Mouse (Mus musculus) adrenal gland, postnatal 36 days (tissue): ENCODE results near the gene Sh3gl2. TPM values are rescaled to one million over a fixed set of nuclear protein-coding genes. Genes with fewer than 3 reads are reported as not detected.

Experiments used
- DNase-seq, 2 experiments: peaks; one replicate each; pipeline ENCODE4 v3.0.0; 2021; ENCODE audit warnings: mixed read lengths in 1 of 2
- long read RNA-seq, 2 experiments: library from polyadenylated mRNA; stranded (forward); transcript quantifications; one replicate each; pipeline ENCODE4 v2.0.0; 2021; ENCODE audit warnings: borderline sequencing depth in 2 of 2
- total RNA-seq, 2 experiments: library from RNA; stranded (reverse); gene quantifications; 2 replicates each; pipeline ENCODE4 v1.2.3; 2021

The Sh3gl2 gene
- total RNA-seq, result 10 to 100 TPM; 24.0 to 37.6 TPM
- long read RNA-seq, experiment 1, transcript Sh3gl2-201 (9 exons, 2,822 nt), result major isoform, 17 of 20 reads
- long read RNA-seq, experiment 1, partial matches to known transcripts, result 2 of 20 reads
- long read RNA-seq, experiment 1, other reads (novel, unspliced or antisense), result 1 of 20 reads
- long read RNA-seq, experiment 2, transcript Sh3gl2-201 (9 exons, 2,822 nt), result major isoform, 12 of 15 reads
- long read RNA-seq, experiment 2, partial matches to known transcripts, result 0 of 15 reads
- long read RNA-seq, experiment 2, other reads (novel, unspliced or antisense), result 3 of 15 reads

- DNase-seq, result peak; percentile 65 to 75
These were observed at the start of gene Sh3gl2 for GRCm38 (mm10) chr4:85205071-85205635. Gene Sh3gl2 (plus strand): TSS chr4:85205126.

GRCm38 (mm10) chr4:85161156-85161555 lies 43.8 kb upstream of the Sh3gl2 start:
- DNase-seq, result no peak

- peak; percentile 61 to 71 for DNase-seq
These were observed 42.2 kb upstream of the Sh3gl2 start for GRCm38 (mm10) chr4:85162468-85163312.

GRCm38 (mm10) chr4:85163313-85163615 lies 41.7 kb upstream of the Sh3gl2 start:
- no peak for DNase-seq

DNA sequence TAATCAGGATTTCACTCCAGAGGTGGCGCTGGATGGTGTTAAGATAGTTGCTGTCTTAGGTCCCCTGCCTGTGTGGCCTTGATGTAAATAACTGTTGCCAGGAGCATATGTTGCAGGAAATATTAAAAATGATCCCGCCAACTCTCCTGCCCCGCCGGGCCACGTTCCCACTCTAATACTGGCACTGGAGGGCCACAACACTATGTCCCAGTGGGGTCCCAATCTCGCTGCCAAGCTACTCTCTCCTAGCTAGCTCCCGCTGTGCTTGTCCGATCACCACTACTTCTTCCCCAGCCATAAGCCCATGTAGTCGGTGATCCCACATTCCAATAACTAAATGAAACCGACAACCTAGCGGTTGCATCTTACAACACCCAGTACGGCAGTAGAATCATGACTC lies 36.9 kb upstream of the Sh3gl2 start:
- DNase-seq, result no peak

DNA sequence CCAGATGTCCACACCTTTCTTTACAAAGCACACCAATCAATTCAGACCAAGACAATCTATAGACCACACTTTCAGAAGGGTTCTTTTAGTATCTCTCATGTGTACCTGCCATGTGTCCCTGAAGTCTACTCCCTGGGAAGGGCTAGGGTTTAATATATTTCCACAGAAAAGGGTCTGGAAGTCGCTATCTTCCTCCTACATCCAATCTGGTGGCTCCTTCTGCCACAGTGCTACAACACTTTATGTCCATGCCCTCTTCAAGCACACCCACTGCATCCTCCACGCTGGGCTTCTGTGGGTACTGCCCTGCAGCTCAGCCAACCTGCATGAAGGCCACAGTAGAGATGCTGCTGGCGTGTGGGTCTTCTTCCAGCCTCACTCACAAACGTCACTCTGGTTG lies 29.5 kb upstream of the Sh3gl2 start:
- no peak for DNase-seq

DNA sequence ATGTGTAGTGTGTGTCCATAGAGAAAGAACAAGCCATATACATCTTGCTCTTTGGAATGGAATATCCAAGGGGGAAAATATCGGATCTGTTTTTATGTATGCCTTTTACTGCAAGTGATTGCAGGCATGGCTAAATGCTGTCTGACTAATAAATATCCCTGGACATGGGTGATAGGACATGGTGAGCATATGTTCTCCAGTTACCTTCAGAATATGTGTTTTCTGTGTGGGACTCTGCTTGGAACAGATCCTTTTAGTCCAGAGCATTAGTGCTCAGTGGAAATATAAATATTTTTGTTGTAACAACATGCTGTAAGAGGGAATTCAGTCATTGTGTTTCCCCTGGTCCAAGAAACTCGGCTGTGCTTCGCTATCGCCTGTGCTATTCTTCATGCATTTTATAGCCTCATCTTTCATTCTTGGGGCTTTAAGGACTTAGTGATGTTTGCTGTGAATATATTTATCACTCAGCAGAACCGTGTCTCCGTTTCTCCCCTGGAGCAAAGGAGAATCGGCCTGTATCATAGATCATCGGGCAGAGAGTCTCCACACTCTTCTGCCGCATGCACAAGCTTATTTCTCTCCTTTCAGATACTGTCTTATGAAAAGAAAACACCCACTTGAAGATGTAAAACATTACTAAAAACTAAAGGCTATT lies 26.4 kb upstream of the Sh3gl2 start:
- no peak for DNase-seq

DNA sequence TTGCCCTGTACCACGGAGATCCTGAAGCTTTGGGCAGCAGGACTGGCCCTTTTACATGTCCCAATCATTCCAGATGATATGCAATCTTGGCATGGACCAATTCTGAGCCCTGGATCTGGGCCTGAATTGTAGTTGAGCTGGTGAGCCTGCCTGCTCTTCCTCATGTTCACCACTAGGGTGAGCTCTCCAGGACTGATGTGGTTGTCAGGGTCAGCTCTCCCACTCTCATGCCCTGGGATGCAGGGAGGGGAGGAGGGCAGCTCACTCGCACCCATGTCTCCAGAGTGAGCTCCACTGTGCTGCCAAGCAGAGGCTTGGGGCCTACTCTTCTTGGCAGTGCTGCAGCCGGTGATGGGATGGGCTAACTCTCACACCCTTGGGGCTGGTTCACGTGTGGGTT lies 18.9 kb upstream of the Sh3gl2 start:
- DNase-seq, result peak in 1 of 2 experiments; percentile 10

DNA sequence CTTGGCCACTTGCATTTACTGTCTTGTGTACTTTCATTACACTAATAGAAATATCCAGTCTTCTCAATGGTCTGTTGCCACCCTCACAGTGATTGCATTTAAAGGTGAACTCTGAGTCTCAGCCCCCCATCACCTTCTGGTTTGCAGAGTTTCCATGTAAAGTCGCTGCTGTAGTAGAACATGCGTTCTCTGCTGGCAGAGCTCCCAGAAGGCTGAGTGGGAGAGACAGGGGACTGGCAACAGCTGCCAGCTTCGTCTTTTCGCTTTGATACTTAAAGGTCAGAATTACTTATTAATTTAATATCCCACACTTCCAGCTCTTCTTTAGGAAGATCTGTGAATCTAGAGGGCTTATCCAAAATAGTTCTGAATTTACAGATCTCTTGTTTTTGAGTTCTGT lies 8.7 kb upstream of the Sh3gl2 start:
- DNase-seq, result peak; percentile 58 to 78

DNA sequence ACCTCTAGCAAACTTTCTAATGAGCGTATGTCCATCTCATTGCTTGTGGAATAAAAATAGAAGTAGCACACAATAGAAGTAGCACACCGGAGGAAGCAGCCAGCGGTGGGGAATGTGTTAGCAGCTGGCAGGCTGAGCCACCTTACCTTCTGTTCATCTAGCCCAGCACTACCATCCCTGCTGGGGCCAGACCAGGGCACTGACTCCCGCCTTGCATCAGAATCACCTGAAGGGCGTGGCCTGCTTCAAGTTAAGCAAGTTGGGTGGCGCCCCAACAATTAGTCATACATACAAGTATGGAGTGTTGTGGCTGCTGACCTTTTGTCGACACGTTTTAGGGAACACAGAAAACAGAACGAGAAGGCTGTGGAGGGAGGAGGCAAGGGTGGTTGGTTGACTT lies 6.5 kb upstream of the Sh3gl2 start:
- no peak for DNase-seq

- peak; percentile 45 to 54 for DNase-seq
These were observed 2.3 kb upstream of the Sh3gl2 start for GRCm38 (mm10) chr4:85202582-85202981.

- DNase-seq, result peak; percentile 54 to 59
These were observed 798 bp downstream of the Sh3gl2 start for GRCm38 (mm10) chr4:85205636-85206211.

- DNase-seq, result no peak
These were observed 1.9 kb downstream of the Sh3gl2 start for GRCm38 (mm10) chr4:85206675-85207400.

- no peak for DNase-seq
These were observed 2.6 kb downstream of the Sh3gl2 start for GRCm38 (mm10) chr4:85207515-85207914.

GRCm38 (mm10) chr4:85208531-85208930 lies 3.6 kb downstream of the Sh3gl2 start:
- no peak for DNase-seq

DNA sequence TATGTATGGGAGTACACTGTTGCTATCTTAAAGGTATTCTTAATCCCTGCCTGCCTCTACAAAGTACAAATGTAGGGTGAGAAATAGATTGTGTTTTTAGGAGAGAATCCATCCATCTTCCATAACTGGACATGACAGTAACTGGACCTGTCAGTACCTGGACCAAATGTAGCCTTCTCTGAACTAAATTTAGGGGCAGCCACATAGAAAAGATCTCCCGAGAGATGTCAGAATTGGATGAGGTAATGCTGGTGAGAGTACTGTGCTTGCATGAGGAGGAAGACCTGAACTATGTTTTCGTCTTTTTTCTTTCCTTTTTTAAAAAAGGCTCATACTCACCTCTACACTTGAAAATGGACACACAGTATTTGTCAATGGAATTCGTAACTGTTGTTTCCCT lies 6.0 kb downstream of the Sh3gl2 start:
- no peak for DNase-seq

GRCm38 (mm10) chr4:85217003-85217402 lies 12.1 kb downstream of the Sh3gl2 start:
- DNase-seq, result no peak

GRCm38 (mm10) chr4:85222716-85223115 lies 17.8 kb downstream of the Sh3gl2 start:
- DNase-seq, result no peak

- no peak for DNase-seq
These were observed 21.8 kb downstream of the Sh3gl2 start for GRCm38 (mm10) chr4:85226731-85227130.

- no peak for DNase-seq
These were observed 23.0 kb downstream of the Sh3gl2 start for GRCm38 (mm10) chr4:85227664-85228588.

- DNase-seq, result no peak
These were observed 23.6 kb downstream of the Sh3gl2 start for GRCm38 (mm10) chr4:85228589-85228948.
